Mouse (Mus musculus) T-helper 2 cell (primary cell): ENCODE measurements at regions not wholly inside any gene's neighbourhood (a gene's known extent, or its start where the extent isn't known, plus 50 kb on each side); places are given as distances from the start of the nearest gene placed in this dataset.

Experiments
- in situ Hi-C: fragments of 300-600 bp; cut with MboI, MseI; formaldehyde crosslinking; loops from one replicate; pipeline ENCODE4 v1.15.1; 2025; ENCODE audit warnings: high pct_unique_total_duplicates

DNA sequence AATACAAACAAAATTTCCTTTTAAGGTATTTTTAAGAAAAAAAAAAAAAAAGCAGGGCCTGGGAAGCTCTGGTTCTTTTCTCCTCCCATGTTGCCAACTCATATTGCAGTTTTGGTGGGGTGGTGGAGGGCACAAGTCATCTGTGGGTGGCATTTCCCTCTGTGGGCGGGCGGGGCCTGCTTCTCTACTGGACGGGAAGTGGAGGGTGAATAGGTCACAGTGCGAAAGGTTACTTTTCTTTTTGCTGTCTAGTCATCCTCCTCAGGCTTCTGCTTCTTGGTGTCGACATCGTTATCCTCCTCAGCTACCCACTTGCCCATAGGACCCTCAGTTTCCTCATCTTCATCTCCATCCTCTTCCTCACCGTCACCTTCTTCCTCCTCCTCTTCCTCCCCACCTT is 55.3 kb upstream of the Plcb1 start:
- in situ Hi-C loops, result loop anchor here (25.0 kb wide), 1 partner anchor 1357 kb away; no protein-coding TSS in a partner anchor

DNA sequence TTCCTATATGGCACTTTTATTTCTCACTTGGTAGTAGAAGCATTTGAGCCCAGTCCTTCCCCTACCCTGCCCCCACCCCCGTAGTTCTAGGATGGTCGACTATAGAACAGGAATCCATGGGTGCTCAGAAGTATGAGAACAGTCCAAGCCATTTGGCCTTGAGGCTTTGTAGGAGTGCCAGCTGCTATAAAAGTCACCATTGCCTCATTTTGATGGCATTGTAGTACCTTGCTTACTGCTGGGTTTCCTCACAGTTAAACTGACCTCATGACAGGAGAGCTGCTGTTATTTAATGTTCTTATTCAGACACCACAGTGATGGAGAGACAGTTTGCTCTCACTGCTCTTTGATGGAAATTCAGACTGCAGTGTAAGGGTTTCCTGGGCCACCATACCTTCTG is 59.2 kb upstream of the Plcb1 start:
- in situ Hi-C loops, result loop anchor here (25.0 kb wide), 1 partner anchor 1361 kb away; no protein-coding TSS in a partner anchor

DNA sequence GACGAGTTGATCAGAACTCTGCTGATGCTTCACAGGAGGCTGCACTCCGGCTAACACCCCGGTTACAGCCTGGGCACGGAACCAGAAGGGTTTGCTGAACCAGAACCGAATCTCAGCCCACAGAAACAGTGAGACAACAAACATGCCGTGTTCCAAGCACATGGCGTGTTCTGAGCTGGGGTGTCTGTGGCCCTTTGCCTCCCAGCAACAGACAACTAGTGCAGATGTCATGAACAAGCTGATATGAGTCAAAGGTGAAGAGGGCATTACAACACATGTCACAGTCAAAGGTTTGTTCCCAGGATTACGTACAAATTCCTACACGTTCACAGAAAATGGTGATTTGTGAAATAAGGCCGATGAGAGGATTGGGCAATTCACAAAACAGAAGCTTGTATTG is 61.8 kb upstream of the Plcb1 start:
- in situ Hi-C loops, result no loop called here

DNA sequence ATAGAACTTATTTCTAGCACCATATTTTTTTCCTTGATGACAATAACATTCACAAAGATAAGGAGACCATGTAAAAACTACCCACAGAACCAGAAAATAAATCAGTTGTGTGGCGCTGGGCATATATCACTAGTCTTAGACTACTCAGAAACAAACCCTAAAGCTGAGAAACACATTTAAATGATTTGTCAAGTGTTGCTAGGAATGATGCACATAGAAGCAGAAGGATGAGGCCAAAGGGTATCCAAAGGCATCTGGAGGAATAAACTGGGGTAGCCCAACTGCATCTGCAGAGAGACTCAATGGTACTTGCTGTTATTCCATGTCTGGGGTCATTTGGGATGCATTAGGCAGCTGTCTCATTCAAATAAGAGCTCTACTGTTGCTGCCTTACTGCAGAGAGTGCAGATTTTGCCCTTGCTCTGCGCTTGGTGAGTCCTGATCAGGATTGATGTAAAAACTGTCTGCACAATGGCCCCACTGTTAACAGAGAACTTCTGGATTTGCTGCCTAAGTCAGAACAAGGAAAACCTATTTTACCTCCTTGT is 68.0 kb upstream of the Plcb1 start:
- in situ Hi-C loops, result no loop called here

DNA sequence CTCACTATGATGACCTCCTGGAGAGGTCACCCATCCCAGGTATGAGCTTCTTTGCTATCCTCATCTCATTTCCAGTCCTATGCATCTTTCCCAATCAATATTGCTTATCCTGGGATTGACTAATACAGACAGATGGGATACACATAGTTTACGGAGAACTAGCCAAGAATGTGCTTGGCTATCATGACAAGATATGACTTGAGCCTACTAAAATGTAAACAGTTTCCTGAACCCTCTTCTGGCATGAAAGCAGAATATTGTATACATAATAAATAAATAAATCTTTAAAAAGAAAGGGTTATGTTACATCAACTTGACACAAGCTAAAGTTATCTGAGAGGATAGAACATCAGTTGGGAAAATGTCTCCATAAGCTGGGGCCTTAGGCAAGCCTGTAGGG is 69.3 kb upstream of the Plcb1 start:
- in situ Hi-C loops, result no loop called here

DNA sequence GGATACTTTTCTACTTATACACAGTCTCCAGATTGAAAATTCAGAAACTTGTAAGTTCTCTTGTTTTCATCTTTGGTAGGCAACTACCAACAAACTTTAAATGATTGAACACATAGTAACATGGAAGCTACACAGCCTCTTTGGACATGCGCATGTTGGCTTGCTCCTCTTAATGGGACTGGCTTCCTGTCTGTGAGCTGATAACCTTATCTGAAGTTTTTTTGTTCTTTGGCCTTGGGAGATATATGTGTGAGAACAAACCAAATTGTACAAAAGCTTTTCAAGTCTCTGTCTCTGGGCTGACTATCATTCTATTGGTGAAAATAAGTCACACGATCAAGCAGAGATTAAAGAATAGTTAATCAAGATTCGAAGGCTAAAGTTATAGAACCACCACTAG is 70.1 kb upstream of the Tmx4 start:
- in situ Hi-C loops, result no loop called here

DNA sequence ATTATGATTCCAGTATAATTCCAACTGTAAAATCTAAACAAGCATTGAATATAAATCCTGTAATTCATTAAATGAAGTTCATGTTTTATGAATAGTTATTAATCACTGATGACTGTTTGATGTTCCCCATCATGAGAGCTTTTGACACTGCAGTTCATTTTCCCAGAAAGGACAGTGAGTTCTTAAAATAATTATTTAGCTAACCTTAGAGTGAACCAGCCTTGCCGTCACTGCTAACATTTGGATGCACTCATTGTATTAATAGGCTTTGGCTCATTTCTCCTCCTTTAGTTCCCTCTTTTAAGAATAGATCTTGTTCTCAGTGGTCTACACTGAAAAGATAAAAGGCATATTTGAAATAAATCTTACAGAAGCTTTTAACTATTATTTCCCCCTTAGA is 64.8 kb upstream of the Tmx4 start:
- in situ Hi-C loops, result loop anchor here (10.0 kb wide), 1 partner anchor 364 kb away; no protein-coding TSS in a partner anchor

DNA sequence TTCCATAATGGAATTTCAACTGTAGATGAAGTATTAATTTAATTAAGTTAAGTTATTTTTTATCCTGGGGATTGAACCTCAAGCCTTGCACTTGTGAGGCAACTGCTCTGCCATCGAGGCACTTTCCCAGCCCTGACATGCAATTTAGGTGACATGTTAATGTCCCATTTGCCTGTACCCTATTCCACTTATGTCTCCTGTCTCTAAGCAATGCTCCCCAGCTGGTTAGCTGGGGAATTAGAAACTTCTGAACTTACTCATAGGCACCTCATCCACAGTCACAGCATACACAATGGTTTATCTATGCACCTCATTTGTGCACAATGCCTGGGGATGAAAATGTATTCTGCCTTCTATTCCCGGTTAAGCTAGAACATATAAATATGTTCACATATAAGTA is 59.1 kb upstream of the Tmx4 start:
- in situ Hi-C loops, result loop anchor here (10.0 kb wide), 1 partner anchor 358 kb away; no protein-coding TSS in a partner anchor

DNA sequence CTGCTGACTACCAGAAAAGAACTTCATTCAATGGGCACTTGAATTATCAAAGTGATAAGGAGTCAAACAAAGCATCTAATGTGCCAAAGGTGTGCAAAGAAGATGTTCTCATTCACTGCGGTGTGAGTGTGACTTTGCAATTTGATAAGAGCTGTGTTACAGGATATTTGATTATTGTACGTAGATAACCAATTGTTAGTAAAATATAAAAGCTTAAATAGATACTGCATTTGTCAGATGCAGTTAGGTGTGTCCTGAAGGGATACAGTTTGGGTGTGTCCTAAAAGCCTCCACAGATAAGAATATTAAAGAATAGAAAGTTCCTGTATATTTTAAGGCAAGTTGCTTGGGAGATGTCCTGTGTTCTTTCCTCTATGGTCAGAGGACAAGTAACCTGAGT is 53.5 kb upstream of the Tmx4 start:
- in situ Hi-C loops, result no loop called here

DNA sequence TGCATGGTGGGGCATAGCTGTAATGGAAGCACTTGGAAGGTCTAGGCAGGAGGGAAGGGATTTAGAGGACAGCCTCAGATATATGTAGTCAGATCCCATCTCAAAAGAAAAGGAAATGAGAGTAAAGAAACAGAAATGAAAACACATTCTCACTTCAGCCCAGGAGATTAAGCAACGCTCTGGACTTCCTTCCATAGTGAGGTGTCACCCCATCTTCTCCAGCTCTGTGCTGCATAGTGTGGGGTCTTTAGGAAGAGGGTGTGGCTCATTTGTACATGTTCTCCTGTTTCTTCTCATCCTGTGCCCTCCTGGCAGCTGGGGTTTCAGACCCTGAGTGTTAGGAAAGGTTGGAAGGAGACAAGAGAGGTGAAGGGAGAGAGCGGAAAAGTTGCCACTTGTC is 52.4 kb upstream of the Tmx4 start:
- in situ Hi-C loops, result no loop called here
